Mouse (Mus musculus) neural tube, embryonic 11.5 days (tissue): ENCODE measurements around the gene 1700001C19Rik. TPM values are rescaled to one million over a fixed set of nuclear protein-coding genes. Genes with fewer than 3 reads are reported as not detected.
"Not testable (repeated sequence)": the region's sequence is repeated elsewhere in the genome, so short reads cannot be mapped to it uniquely, and the experiment has no call there.

ENCODE experiments used
- ATAC-seq: fragments of 200-750 bp; cut with Nextera tagmentation; 2 replicates; pipeline ENCODE4 v1.8.0; 2017; ENCODE audit warnings: moderate number of reproducible peaks, mild to moderate bottlenecking, moderate TSS enrichment, moderate library complexity; ENCODE audit not compliant: insufficient read depth, low FRiP score, low TSS enrichment
- DNase-seq: peaks from one replicate; pipeline ENCODE4 v3.0.0-alpha.2; 2015; ENCODE audit warnings: low spot score
- H3K27ac ChIP-seq: fragments of 300-500 bp; sonication (generic); 2 replicates; pipeline ENCODE4 v1.5.1; 2014; ENCODE audit warnings: low read depth, mild to moderate bottlenecking, low read length
- H3K27me3 ChIP-seq: fragments of 300-500 bp; sonication (generic); 2 replicates; pipeline ENCODE4 v1.6.1; 2014; ENCODE audit warnings: mild to moderate bottlenecking, low read length, mixed read lengths; ENCODE audit not compliant: control insufficient read depth, insufficient read depth
- H3K36me3 ChIP-seq: fragments of 300-500 bp; sonication (generic); 2 replicates; pipeline ENCODE4 v1.6.1; 2014; ENCODE audit warnings: mild to moderate bottlenecking, low read length, moderate library complexity, mixed read lengths; ENCODE audit not compliant: control insufficient read depth, insufficient read depth
- H3K4me1 ChIP-seq: fragments of 300-500 bp; sonication (generic); 2 replicates; pipeline ENCODE4 v1.6.1; 2014; ENCODE audit warnings: low read length, mixed read lengths; ENCODE audit not compliant: control insufficient read depth, insufficient read depth
- H3K4me2 ChIP-seq: fragments of 300-500 bp; sonication (generic); 2 replicates; pipeline ENCODE4 v1.6.1; 2014; ENCODE audit warnings: low read depth, mild to moderate bottlenecking, moderate library complexity
- H3K4me3 ChIP-seq: fragments of 300-500 bp; sonication (generic); 2 replicates; pipeline ENCODE4 v1.5.1; 2014; ENCODE audit warnings: low read depth, low read length
- H3K9ac ChIP-seq: fragments of 300-500 bp; sonication (generic); 2 replicates; pipeline ENCODE4 v1.6.1; 2014; ENCODE audit warnings: mild to moderate bottlenecking, low read length
- H3K9me3 ChIP-seq: fragments of 300-500 bp; sonication (generic); 2 replicates; pipeline ENCODE4 v1.6.1; 2016; ENCODE audit warnings: low read length; ENCODE audit not compliant: control insufficient read depth
- WGBS: fragments of 180-500 bp; shearing (Covaris S2); extraction: QIAGEN DNeasy Blood & Tissue Kit; methylation state at CpG from one replicate; pipeline ENCODE4 v1.1.7; 2014; 5-methylcytosine and 5-hydroxymethylcytosine counted together
- polyA plus RNA-seq: library from polyadenylated mRNA; unstranded; fragments of >200 nt; fragmentation: Nextera tagmentation; extraction: Ambion mirVana; gene quantifications from 2 replicates; pipeline ENCODE4 v1.2.1, GENCODE M21; 2014

Gene 1700001C19Rik
- polyA plus RNA-seq, 1 experiment from 2014 or later: 0.37 TPM

GRCm38 (mm10) chr17:47430815-47431214, 6.4 kb downstream of the 1700001C19Rik start:
- no peak overlapping the region for H3K4me3 ChIP-seq
- no peak for ATAC-seq

GRCm38 (mm10) chr17:47428831-47429304, 8.3 kb downstream of the 1700001C19Rik start:
- Histone ChIP-seq H3K9ac (no peak overlapping the region), H3K36me3 (no peaks in the 10 kb centered on the region), H3K4me1 (no peaks in the 10 kb centered on the region), H3K4me2 (no peak overlapping the region), H3K27ac (no peak overlapping the region), H3K9me3 (no peaks in the 10 kb centered on the region), H3K27me3 (no peaks in the 10 kb centered on the region), H3K4me3 (no peak overlapping the region)
- DNase-seq (peak; percentile 67), ATAC-seq (no peak)
- WGBS: 5% methylated on average over 8 of the region's 8 CpGs

More at GRCm38 (mm10) chr17:47430815-47431214, 6.4 kb downstream of the 1700001C19Rik start:
- Histone ChIP-seq H3K4me2 (no peak overlapping the region), H3K27ac (no peak overlapping the region), H3K9me3 (no peaks in the 10 kb centered on the region), H3K9ac (no peak overlapping the region), H3K27me3 (peaks cover 4% of the 10 kb centered on the region; the same call in 1 of the 2 replicates), H3K4me1 (no peaks in the 10 kb centered on the region), H3K36me3 (no peaks in the 10 kb centered on the region)
- DNase-seq: no peak
- WGBS: 70% methylated on average over 5 of the region's 5 CpGs

- Histone ChIP-seq H3K36me3 (no peaks in the 10 kb centered on the region), H3K4me1 (no peaks in the 10 kb centered on the region), H3K9ac (no peak overlapping the region), H3K27me3 (no peaks in the 10 kb centered on the region), H3K27ac (no peak overlapping the region), H3K9me3 (no peaks in the 10 kb centered on the region), H3K4me3 (no peak overlapping the region), H3K4me2 (no peak overlapping the region)
- 68% methylated on average over 6 of the region's 6 CpGs for WGBS
- ATAC-seq (no peak), DNase-seq (no peak)
These were observed 9.9 kb downstream of the 1700001C19Rik start for GRCm38 (mm10) chr17:47427316-47427715.

GRCm38 (mm10) chr17:47424186-47424585, 13.0 kb downstream of the 1700001C19Rik start:
- no peak for ATAC-seq
- no peaks in the 10 kb centered on the region for H3K4me1 ChIP-seq
- no peak overlapping the region for H3K4me3 ChIP-seq
- no peaks in the 10 kb centered on the region for H3K9me3 ChIP-seq
- H3K9ac ChIP-seq: no peak overlapping the region
- H3K36me3 ChIP-seq: no peaks in the 10 kb centered on the region
- DNase-seq: no peak
- no peak overlapping the region for H3K27ac ChIP-seq
- no peak overlapping the region for H3K4me2 ChIP-seq
- WGBS: 91% methylated on average over 6 of the region's 6 CpGs
- no peaks in the 10 kb centered on the region for H3K27me3 ChIP-seq

- not testable (repeated sequence) for H3K27ac ChIP-seq, H3K4me1 ChIP-seq, DNase-seq, ATAC-seq, H3K4me3 ChIP-seq, H3K4me2 ChIP-seq, H3K9me3 ChIP-seq, H3K9ac ChIP-seq, H3K27me3 ChIP-seq, H3K36me3 ChIP-seq
- WGBS: 96% methylated on average over 1 of the region's 1 CpGs
These were observed 14.6 kb downstream of the 1700001C19Rik start for GRCm38 (mm10) chr17:47422616-47423015.

GRCm38 (mm10) chr17:47421566-47421965, 15.6 kb downstream of the 1700001C19Rik start:
- 89% methylated on average over 3 of the region's 3 CpGs for WGBS
- no peak overlapping the region for H3K9ac ChIP-seq
- DNase-seq: no peak
- no peak overlapping the region for H3K4me2 ChIP-seq
- no peaks in the 10 kb centered on the region for H3K27me3 ChIP-seq
- no peak overlapping the region for H3K4me3 ChIP-seq
- H3K4me1 ChIP-seq: no peaks in the 10 kb centered on the region
- H3K36me3 ChIP-seq: no peaks in the 10 kb centered on the region
- ATAC-seq: no peak
- H3K9me3 ChIP-seq: no peaks in the 10 kb centered on the region
- no peak overlapping the region for H3K27ac ChIP-seq

GRCm38 (mm10) chr17:47420195-47420594, 17.0 kb downstream of the 1700001C19Rik start:
- DNase-seq (no peak), ATAC-seq (no peak)
- Histone ChIP-seq H3K27me3 (no peaks in the 10 kb centered on the region), H3K4me1 (no peaks in the 10 kb centered on the region), H3K4me3 (no peak overlapping the region), H3K27ac (no peak overlapping the region), H3K9ac (no peak overlapping the region), H3K4me2 (no peak overlapping the region), H3K9me3 (no peaks in the 10 kb centered on the region), H3K36me3 (no peaks in the 10 kb centered on the region)
- WGBS: 58% methylated on average over 2 of the region's 2 CpGs

- Histone ChIP-seq H3K4me3 (peak overlapping the region; percentile 23), H3K27me3 (peaks cover 18% of the 10 kb centered on the region), H3K4me2 (peak overlapping the region; percentile 42)
- not testable (repeated sequence) for H3K27ac ChIP-seq, H3K4me1 ChIP-seq, H3K9me3 ChIP-seq, H3K9ac ChIP-seq, DNase-seq, H3K36me3 ChIP-seq, ATAC-seq
- 4% methylated on average over 74 of the region's 74 CpGs for WGBS
These were observed 27.0 kb downstream of the 1700001C19Rik start for GRCm38 (mm10) chr17:47409897-47410861.

- peaks cover 15% of the 10 kb centered on the region for H3K27me3 ChIP-seq
- H3K27ac ChIP-seq: no peak overlapping the region
- ATAC-seq: no peak
- no peaks in the 10 kb centered on the region for H3K4me1 ChIP-seq
- no peak overlapping the region for H3K9ac ChIP-seq
- H3K9me3 ChIP-seq: no peaks in the 10 kb centered on the region
- peak; percentile 76 for DNase-seq
- 24% methylated on average over 8 of the region's 8 CpGs for WGBS
- H3K36me3 ChIP-seq: no peaks in the 10 kb centered on the region
- H3K4me2 ChIP-seq: no peak overlapping the region
- no peak overlapping the region for H3K4me3 ChIP-seq
These were observed 28.6 kb downstream of the 1700001C19Rik start for GRCm38 (mm10) chr17:47408558-47408898.
